Mouse (Mus musculus): ENCODE measurements at regions not wholly inside any gene's neighbourhood (a gene's known extent, or its start where the extent isn't known, plus 50 kb on each side); places are given as distances from the start of the nearest gene placed in this dataset.

- WGBS: 48% methylated on average over 1 of the region's 1 CpGs
- H3K4me3 ChIP-seq (ENCODE audit: insufficient read depth, low read depth, low read length): no peak overlapping the region
- H3K36me3 ChIP-seq (ENCODE audit: control insufficient read depth, insufficient read depth, low read length): no peaks in the 10 kb centered on the region
- H3K4me1 ChIP-seq (ENCODE audit: control insufficient read depth, insufficient read depth, low read length): no peaks in the 10 kb centered on the region
- H3K9ac ChIP-seq (ENCODE audit: low read depth, low read length): no peak overlapping the region
- TF ChIP-seq POLR2A (IDR thresholded peaks at IDR 0.05; ENCODE audit: extremely low read depth, insufficient read depth, low read length): no peak
- TF ChIP-seq CTCF (IDR thresholded peaks at IDR 0.05; ENCODE audit: low read depth, low read length): no peak
- DNase-seq (ENCODE audit: extremely low read depth, low read depth, low spot score): no peak
- no peak overlapping the region for H3K27ac ChIP-seq (replicated peaks; ENCODE audit: insufficient read depth, low read depth, low read length)
- no peaks in the 10 kb centered on the region for H3K27me3 ChIP-seq (ENCODE audit: control insufficient read depth, insufficient read depth, low read length)
- no peaks in the 10 kb centered on the region for H3K79me2 ChIP-seq (ENCODE audit: control insufficient read depth, insufficient read depth, low read length)
These were observed 193.4 kb upstream of the Pld5 start for GRCm38 (mm10) chr1:176468560-176468959.

DNA sequence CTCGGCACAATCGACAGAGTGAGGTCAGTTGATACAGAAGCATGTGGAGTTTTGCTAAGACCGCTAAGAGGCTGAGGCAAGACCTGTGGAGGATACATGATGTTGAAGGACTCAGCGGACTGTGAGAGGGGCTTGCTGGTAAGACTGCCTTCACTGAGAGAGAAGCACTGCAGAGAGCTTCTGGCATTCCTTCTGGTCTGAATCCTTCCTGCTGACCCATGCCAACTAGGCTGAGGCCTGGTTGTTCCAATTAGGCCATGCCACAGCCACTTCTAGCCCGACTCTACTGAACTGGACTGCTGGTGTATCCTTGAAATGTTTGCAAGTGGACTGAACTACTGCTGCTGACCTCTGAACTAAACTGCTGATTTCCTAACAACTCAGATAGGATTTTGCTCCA is 187.0 kb upstream of the Pld5 start:
- Histone ChIP-seq H3K9ac (ENCODE audit: low read depth, low read length) (no peak overlapping the region), H3K27me3 (ENCODE audit: control insufficient read depth, insufficient read depth, low read length) (no peaks in the 10 kb centered on the region), H3K27ac (replicated peaks; ENCODE audit: insufficient read depth, low read depth, low read length) (no peak overlapping the region), H3K79me2 (ENCODE audit: control insufficient read depth, insufficient read depth, low read length) (no peaks in the 10 kb centered on the region), H3K36me3 (ENCODE audit: control insufficient read depth, insufficient read depth, low read length) (no peaks in the 10 kb centered on the region), H3K4me1 (ENCODE audit: control insufficient read depth, insufficient read depth, low read length) (no peaks in the 10 kb centered on the region), H3K4me3 (ENCODE audit: insufficient read depth, low read depth, low read length) (no peak overlapping the region)
- peak; percentile 51 for DNase-seq (ENCODE audit: extremely low read depth, low read depth, low spot score)
- 68% methylated on average over 5 of the region's 5 CpGs for WGBS
- no peak for TF ChIP-seq POLR2A (IDR thresholded peaks at IDR 0.05; ENCODE audit: extremely low read depth, insufficient read depth, low read length)
- TF ChIP-seq CTCF (IDR thresholded peaks at IDR 0.05; ENCODE audit: low read depth, low read length): no peak

DNA sequence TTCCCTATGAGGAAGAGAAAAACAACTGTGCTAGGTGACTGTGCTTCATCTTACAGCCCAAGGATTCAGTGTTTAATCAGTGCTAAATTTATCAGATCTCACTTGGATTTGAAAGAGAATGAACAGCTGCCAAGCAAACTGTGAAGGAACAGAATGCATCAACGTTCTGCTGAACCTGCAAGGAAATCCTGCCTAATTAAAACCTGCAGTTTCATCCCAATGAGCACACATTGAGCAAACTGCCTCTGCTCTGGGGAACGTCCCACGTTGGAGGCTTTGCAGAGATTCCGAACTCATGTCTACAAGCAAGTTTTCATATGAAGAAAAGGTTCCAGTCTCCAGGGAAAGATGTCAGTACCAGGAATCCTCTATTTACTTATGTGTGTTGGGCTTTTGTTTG is 171.6 kb upstream of the Pld5 start:
- 68% methylated on average over 4 of the region's 4 CpGs for WGBS
- no peaks in the 10 kb centered on the region for H3K36me3 ChIP-seq (ENCODE audit: control insufficient read depth, insufficient read depth, low read length)

DNA sequence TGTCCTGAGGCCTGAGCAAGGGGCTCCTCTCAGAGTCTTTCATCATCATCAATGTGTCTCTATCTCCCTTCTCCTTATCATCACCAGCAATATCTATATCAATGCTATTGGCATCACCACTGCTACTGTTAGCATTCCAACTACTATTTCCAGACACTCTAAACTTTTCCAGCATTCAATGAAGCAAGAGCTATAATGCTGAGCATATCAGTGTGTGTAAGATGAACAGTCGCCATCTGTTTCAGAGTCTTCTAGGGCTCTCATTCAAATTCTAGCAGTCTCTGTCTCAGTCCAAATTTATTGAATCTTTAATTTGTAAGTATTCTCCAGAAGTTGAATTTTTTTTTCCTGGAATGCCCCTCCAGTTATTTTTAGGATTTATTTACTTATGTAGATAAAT is 168.6 kb upstream of the Pld5 start:
- TF ChIP-seq POLR2A (IDR thresholded peaks at IDR 0.05; ENCODE audit: extremely low read depth, insufficient read depth, low read length): no peak
- no peak for TF ChIP-seq CTCF (IDR thresholded peaks at IDR 0.05; ENCODE audit: low read depth, low read length)
- WGBS: 89% methylated on average over 1 of the region's 1 CpGs
- Histone ChIP-seq H3K4me1 (ENCODE audit: control insufficient read depth, insufficient read depth, low read length) (no peaks in the 10 kb centered on the region), H3K27me3 (ENCODE audit: control insufficient read depth, insufficient read depth, low read length) (no peaks in the 10 kb centered on the region), H3K9ac (ENCODE audit: low read depth, low read length) (no peak overlapping the region), H3K27ac (replicated peaks; ENCODE audit: insufficient read depth, low read depth, low read length) (no peak overlapping the region), H3K36me3 (ENCODE audit: control insufficient read depth, insufficient read depth, low read length) (no peaks in the 10 kb centered on the region), H3K4me3 (ENCODE audit: insufficient read depth, low read depth, low read length) (no peak overlapping the region), H3K79me2 (ENCODE audit: control insufficient read depth, insufficient read depth, low read length) (no peaks in the 10 kb centered on the region)
- no peak for DNase-seq (ENCODE audit: extremely low read depth, low read depth, low spot score)

More for the DNA sequence above, 171.6 kb upstream of the Pld5 start:
- H3K4me1 ChIP-seq (ENCODE audit: control insufficient read depth, insufficient read depth, low read length): no peaks in the 10 kb centered on the region
- no peaks in the 10 kb centered on the region for H3K79me2 ChIP-seq (ENCODE audit: control insufficient read depth, insufficient read depth, low read length)
- H3K27ac ChIP-seq (replicated peaks; ENCODE audit: insufficient read depth, low read depth, low read length): no peak overlapping the region
- H3K9ac ChIP-seq (ENCODE audit: low read depth, low read length): no peak overlapping the region
- TF ChIP-seq CTCF (IDR thresholded peaks at IDR 0.05; ENCODE audit: low read depth, low read length) (no peak), POLR2A (IDR thresholded peaks at IDR 0.05; ENCODE audit: extremely low read depth, insufficient read depth, low read length) (no peak)
- no peak overlapping the region for H3K4me3 ChIP-seq (ENCODE audit: insufficient read depth, low read depth, low read length)
- no peaks in the 10 kb centered on the region for H3K27me3 ChIP-seq (ENCODE audit: control insufficient read depth, insufficient read depth, low read length)
- no peak for DNase-seq (ENCODE audit: extremely low read depth, low read depth, low spot score)

- Histone ChIP-seq H3K9ac (ENCODE audit: low read depth, low read length) (no peak overlapping the region), H3K4me1 (ENCODE audit: control insufficient read depth, insufficient read depth, low read length) (no peaks in the 10 kb centered on the region), H3K27ac (replicated peaks; ENCODE audit: insufficient read depth, low read depth, low read length) (no peak overlapping the region), H3K79me2 (ENCODE audit: control insufficient read depth, insufficient read depth, low read length) (no peaks in the 10 kb centered on the region), H3K36me3 (ENCODE audit: control insufficient read depth, insufficient read depth, low read length) (no peaks in the 10 kb centered on the region), H3K4me3 (ENCODE audit: insufficient read depth, low read depth, low read length) (no peak overlapping the region), H3K27me3 (ENCODE audit: control insufficient read depth, insufficient read depth, low read length) (no peaks in the 10 kb centered on the region)
- DNase-seq (ENCODE audit: extremely low read depth, low read depth, low spot score): no peak
- 59% methylated on average over 3 of the region's 3 CpGs for WGBS
- no peak for TF ChIP-seq CTCF (IDR thresholded peaks at IDR 0.05; ENCODE audit: low read depth, low read length)
- TF ChIP-seq POLR2A (IDR thresholded peaks at IDR 0.05; ENCODE audit: extremely low read depth, insufficient read depth, low read length): no peak
These were observed 165.1 kb upstream of the Pld5 start for GRCm38 (mm10) chr1:176440254-176440653.

DNA sequence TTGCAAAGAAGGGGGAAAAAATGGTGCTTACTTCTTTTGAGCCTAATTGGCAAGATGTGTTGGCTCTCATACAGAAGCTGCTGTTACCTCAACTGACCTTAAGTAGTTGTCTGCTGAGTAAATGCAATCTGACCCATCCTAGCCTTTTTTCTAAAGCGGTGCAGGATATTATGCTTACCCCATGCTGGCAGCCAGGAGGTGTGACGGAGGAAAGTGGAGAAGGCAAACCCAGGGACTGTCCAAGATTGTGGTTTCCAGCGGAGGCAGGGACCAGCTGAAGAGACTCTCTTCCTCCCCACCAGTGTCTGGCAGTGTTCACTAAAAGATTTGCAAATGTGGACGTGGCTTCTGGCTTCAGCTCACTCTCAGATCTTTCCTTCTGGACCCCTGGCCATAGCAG is 152.7 kb upstream of the Pld5 start:
- no peaks in the 10 kb centered on the region for H3K4me1 ChIP-seq (ENCODE audit: control insufficient read depth, insufficient read depth, low read length)
- no peak overlapping the region for H3K4me3 ChIP-seq (ENCODE audit: insufficient read depth, low read depth, low read length)
- H3K27ac ChIP-seq (replicated peaks; ENCODE audit: insufficient read depth, low read depth, low read length): no peak overlapping the region
- TF ChIP-seq CTCF (IDR thresholded peaks at IDR 0.05; ENCODE audit: low read depth, low read length) (no peak), POLR2A (IDR thresholded peaks at IDR 0.05; ENCODE audit: extremely low read depth, insufficient read depth, low read length) (no peak)
- no peaks in the 10 kb centered on the region for H3K36me3 ChIP-seq (ENCODE audit: control insufficient read depth, insufficient read depth, low read length)
- no peak for DNase-seq (ENCODE audit: extremely low read depth, low read depth, low spot score)
- no peaks in the 10 kb centered on the region for H3K79me2 ChIP-seq (ENCODE audit: control insufficient read depth, insufficient read depth, low read length)
- H3K27me3 ChIP-seq (ENCODE audit: control insufficient read depth, insufficient read depth, low read length): no peaks in the 10 kb centered on the region
- WGBS: 42% methylated on average over 4 of the region's 4 CpGs
- H3K9ac ChIP-seq (ENCODE audit: low read depth, low read length): no peak overlapping the region
